Mouse (Mus musculus) liver, embryonic 14.5 days (tissue): ENCODE data around the gene Dpep2nb. TPM values are rescaled to one million over a fixed set of nuclear protein-coding genes. Genes with fewer than 3 reads are reported as not detected.
A peak's percentile ranks its signal among the peaks of the same experiment; 100 is the strongest.

Experiments
- ATAC-seq: fragments of 200-750 bp; cut with Nextera tagmentation; 2 replicates; pipeline ENCODE4 v1.8.0; 2017; ENCODE audit warnings: moderate number of reproducible peaks, mild to moderate bottlenecking, moderate library complexity; ENCODE audit not compliant: insufficient read depth
- DNase-seq, 3 experiments: peaks; one replicate each; pipeline ENCODE4 v3.0.0-alpha.2; 2012 to 2013; ENCODE audit warnings: low read depth in 3 of 3, low spot score in 3 of 3
- H3K27ac ChIP-seq: fragments of 300-500 bp; sonication (generic); 2 replicates; pipeline ENCODE4 v1.5.1; 2014; ENCODE audit warnings: moderate library complexity, mild to moderate bottlenecking, control low read depth, inconsistent platforms
- H3K27me3 ChIP-seq: fragments of 300-500 bp; sonication (generic); 2 replicates; pipeline ENCODE4 v1.6.1; 2014; ENCODE audit warnings: mild to moderate bottlenecking, low read length, moderate library complexity; ENCODE audit not compliant: control insufficient read depth, insufficient read depth
- H3K36me3 ChIP-seq: fragments of 300-500 bp; sonication (generic); replicated peaks from 2 replicates; pipeline ENCODE4 v1.6.1; 2014; ENCODE audit warnings: low read depth; ENCODE audit not compliant: control insufficient read depth, insufficient read depth
- H3K4me1 ChIP-seq, 2 experiments: fragments of 200-500 bp in 1 of 2; fragments of 300-500 bp in 1 of 2; sonication (generic) in 1 of 2; replicated peaks; 2 replicates each; pipeline ENCODE4 v1.6.1; 2012 to 2014; ENCODE audit warnings: antibody characterized with exemption in 1 of 2, inconsistent platforms in 1 of 2, low read length in 1 of 2; ENCODE audit not compliant: control insufficient read depth in 2 of 2, insufficient read depth in 2 of 2
- H3K4me2 ChIP-seq: fragments of 300-500 bp; sonication (generic); 2 replicates; pipeline ENCODE4 v1.6.1; 2014; ENCODE audit warnings: low read depth, mild to moderate bottlenecking, control low read depth, moderate library complexity
- H3K4me3 ChIP-seq, 2 experiments: fragments of 200-500 bp in 1 of 2; fragments of 300-500 bp in 1 of 2; sonication (generic) in 1 of 2; 2 replicates each; pipeline ENCODE4 v1.5.1; 2012 to 2014; ENCODE audit warnings: low read depth in 2 of 2, low read length in 2 of 2, mild to moderate bottlenecking in 2 of 2, control low read depth in 1 of 2, inconsistent platforms in 1 of 2, moderate library complexity in 1 of 2; ENCODE audit not compliant: insufficient read depth in 1 of 2
- H3K9ac ChIP-seq: fragments of 300-500 bp; sonication (generic); replicated peaks from 2 replicates; pipeline ENCODE4 v1.6.1; 2014; ENCODE audit warnings: mild to moderate bottlenecking, control low read depth, moderate library complexity
- H3K9me3 ChIP-seq: fragments of 300-500 bp; sonication (generic); 2 replicates; pipeline ENCODE4 v1.6.1; 2016; ENCODE audit warnings: low read length, mixed read lengths; ENCODE audit not compliant: control insufficient read depth
- CTCF ChIP-seq: IDR thresholded peaks from 2 replicates; pipeline ENCODE4 v1.5.1; 2016; ENCODE audit warnings: antibody characterized with exemption, low read depth, control low read depth
- EP300 ChIP-seq: IDR thresholded peaks from 2 replicates; pipeline ENCODE4 v1.6.1; 2016; ENCODE audit warnings: antibody characterized with exemption, low read depth
- WGBS: fragments of 180-500 bp; shearing (Covaris S2); extraction: QIAGEN DNeasy Blood & Tissue Kit; methylation state at CpG from one replicate; pipeline ENCODE4 v1.1.7; 2014; ENCODE audit not compliant: insufficient replicate concordance; 5-methylcytosine and 5-hydroxymethylcytosine counted together
- polyA plus RNA-seq, 2 experiments: library from polyadenylated mRNA; depleted of rRNA in 1 of 2; stranded (reverse) in 1 of 2; unstranded in 1 of 2; fragments of >200 nt; fragmentation: Nextera tagmentation in 1 of 2; extraction: Ambion mirVana in 1 of 2; gene quantifications; 2 replicates each; pipeline versions ENCODE4 v1.2.1 to v1.2.3; 2012 to 2014

The Dpep2nb gene
- polyA plus RNA-seq, 2 experiments, result not detected

- H3K36me3 ChIP-seq, result no peaks in the 10 kb centered on the region
- no peak overlapping the region for H3K9ac ChIP-seq
- H3K27ac ChIP-seq, result no peak overlapping the region
- WGBS, result 27% methylated on average over 7 of the region's 7 CpGs
- H3K9me3 ChIP-seq, result no peaks in the 10 kb centered on the region
- ATAC-seq, result no peak
- no peak overlapping the region for H3K4me3 ChIP-seq
- DNase-seq, result no peak
- no peak overlapping the region for H3K4me2 ChIP-seq
- H3K27me3 ChIP-seq, result no peaks in the 10 kb centered on the region; the same call in 1 of the 2 replicates
- peaks cover 0 to 7% of the 10 kb centered on the region in 2 experiments; a peak in 2 of 4 replicates for H3K4me1 ChIP-seq
- TF ChIP-seq EP300, result no peak
- no peak for TF ChIP-seq CTCF
Measured at GRCm38 (mm10) chr8:105996359-105996758, 9.4 kb downstream of the Dpep2nb start.

DNA sequence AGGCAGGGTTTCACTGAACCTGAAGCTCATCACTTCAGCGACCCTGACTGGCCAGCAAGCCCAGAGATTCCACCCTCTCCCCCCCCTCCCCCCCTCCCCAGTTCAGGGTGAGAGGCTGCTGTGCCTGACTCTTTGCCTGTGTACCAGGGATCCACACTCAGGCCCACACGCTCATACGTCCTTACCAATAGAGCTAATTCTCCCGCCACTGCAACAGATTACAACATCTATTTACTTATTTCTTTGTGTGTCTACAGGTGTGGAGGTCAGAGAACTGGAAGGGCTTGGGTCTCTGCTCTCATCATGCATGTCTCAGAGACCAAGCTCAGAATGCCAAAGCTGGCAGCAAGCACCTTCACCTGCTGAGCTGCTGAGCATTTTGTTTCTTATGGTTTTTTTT is 12.5 kb downstream of the Dpep2nb start:
- Histone ChIP-seq H3K36me3 (no peaks in the 10 kb centered on the region), H3K27ac (no peak overlapping the region), H3K9me3 (no peaks in the 10 kb centered on the region), H3K4me3 (no peak overlapping the region), H3K27me3 (no peaks in the 10 kb centered on the region; the same call in 1 of the 2 replicates), H3K9ac (no peak overlapping the region), H3K4me1 (peaks cover 0 to 3% of the 10 kb centered on the region in 2 experiments; a peak in 1 of 4 replicates), H3K4me2 (no peak overlapping the region)
- no peak for TF ChIP-seq EP300
- TF ChIP-seq CTCF, result no peak
- 58% methylated on average over 4 of the region's 4 CpGs for WGBS
- ATAC-seq (peak; percentile 29; the same call in 1 of the 2 replicates), DNase-seq (no peak)

GRCm38 (mm10) chr8:105992499-105992898 is 13.3 kb downstream of the Dpep2nb start:
- no peak overlapping the region for H3K4me3 ChIP-seq
- H3K9ac ChIP-seq, result no peak overlapping the region
- no peak for TF ChIP-seq EP300
- no peak for TF ChIP-seq CTCF
- ATAC-seq, result no peak
- no peaks in the 10 kb centered on the region for H3K9me3 ChIP-seq
- no peaks in the 10 kb centered on the region for H3K36me3 ChIP-seq
- WGBS, result 33% methylated on average over 5 of the region's 5 CpGs
- no peak overlapping the region for H3K27ac ChIP-seq
- peaks cover 0 to 3% of the 10 kb centered on the region in 2 experiments; a peak in 1 of 4 replicates for H3K4me1 ChIP-seq
- no peak for DNase-seq
- H3K4me2 ChIP-seq, result no peak overlapping the region
- no peaks in the 10 kb centered on the region; the same call in 1 of the 2 replicates for H3K27me3 ChIP-seq

DNA sequence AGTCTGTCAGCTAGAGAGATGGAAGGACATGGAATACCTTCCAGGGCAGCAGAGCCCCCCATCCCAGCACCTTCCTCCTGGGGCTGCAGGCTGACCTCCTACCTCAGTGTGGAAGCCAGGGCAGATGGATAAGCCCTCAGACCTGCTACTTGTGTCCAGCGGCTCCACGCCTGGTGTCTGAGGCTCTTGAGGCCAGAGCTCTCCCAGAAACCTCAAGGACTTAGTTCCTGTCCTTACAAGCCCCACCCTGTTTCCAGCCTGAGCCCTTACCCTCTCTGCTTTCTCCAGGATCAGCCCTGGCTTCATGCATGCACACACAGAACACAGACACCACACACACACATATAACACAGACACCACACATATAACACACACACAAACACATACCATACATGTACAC is 14.2 kb downstream of the Dpep2nb start:
- H3K27ac ChIP-seq, result no peak overlapping the region
- TF ChIP-seq EP300 (no peak), CTCF (no peak)
- WGBS, result 27% methylated on average over 2 of the region's 2 CpGs

GRCm38 (mm10) chr8:105990856-105991387 is 14.9 kb downstream of the Dpep2nb start, which contains the start of gene Dus2:
Gene Dus2, plus strand, starts transcription at chr8:105991337.
- Histone ChIP-seq H3K27me3 (no peaks in the 10 kb centered on the region; the same call in 1 of the 2 replicates), H3K4me2 (no peak within 1 kb of the TSS), H3K4me1 (peaks cover 0 to 3% of the 10 kb centered on the region in 2 experiments; a peak in 1 of 4 replicates), H3K27ac (no peak within 1 kb of the TSS), H3K36me3 (no peaks in the 10 kb centered on the region), H3K9ac (no peak within 1 kb of the TSS; the same call in 1 of the 2 replicates), H3K4me3 (no peak within 1 kb of the TSS), H3K9me3 (no peaks in the 10 kb centered on the region)
- ATAC-seq (peak; percentile 66; the same call in 1 of the 2 replicates), DNase-seq (peak; percentile 62 to 69 (median 68))
- 8% methylated on average over 15 of the region's 15 CpGs for WGBS
- no peak for TF ChIP-seq EP300
- TF ChIP-seq CTCF, result peak; percentile 96

More for the DNA sequence above, 14.2 kb downstream of the Dpep2nb start:
- H3K9ac ChIP-seq, result no peak overlapping the region
- H3K4me1 ChIP-seq, result peaks cover 0 to 3% of the 10 kb centered on the region in 2 experiments; a peak in 1 of 4 replicates
- no peak overlapping the region for H3K4me3 ChIP-seq
- ATAC-seq (no peak), DNase-seq (no peak)
- no peaks in the 10 kb centered on the region for H3K9me3 ChIP-seq
- no peak overlapping the region for H3K4me2 ChIP-seq
- no peaks in the 10 kb centered on the region; the same call in 1 of the 2 replicates for H3K27me3 ChIP-seq
- H3K36me3 ChIP-seq, result no peaks in the 10 kb centered on the region
